Mouse (Mus musculus): Measurements from ENCODE around the gene Mmp23.

GRCm38 (mm10) chr4:155668689-155669597 is 15.8 kb upstream of the Mmp23 start, which contains the start of gene Mib2:
- TF ChIP-seq CTCF (IDR thresholded peaks at IDR 0.05; ENCODE audit: control insufficient read depth, insufficient read depth, insufficient replicate concordance, low read depth, low read length) = no peak
- TF ChIP-seq POLR2A (IDR thresholded peaks at IDR 0.05; ENCODE audit: control insufficient read depth, low read depth, low read length) = peak; percentile 55
